ENCODE assay signal across 19 mouse cellular contexts in the genomic region with DNA sequence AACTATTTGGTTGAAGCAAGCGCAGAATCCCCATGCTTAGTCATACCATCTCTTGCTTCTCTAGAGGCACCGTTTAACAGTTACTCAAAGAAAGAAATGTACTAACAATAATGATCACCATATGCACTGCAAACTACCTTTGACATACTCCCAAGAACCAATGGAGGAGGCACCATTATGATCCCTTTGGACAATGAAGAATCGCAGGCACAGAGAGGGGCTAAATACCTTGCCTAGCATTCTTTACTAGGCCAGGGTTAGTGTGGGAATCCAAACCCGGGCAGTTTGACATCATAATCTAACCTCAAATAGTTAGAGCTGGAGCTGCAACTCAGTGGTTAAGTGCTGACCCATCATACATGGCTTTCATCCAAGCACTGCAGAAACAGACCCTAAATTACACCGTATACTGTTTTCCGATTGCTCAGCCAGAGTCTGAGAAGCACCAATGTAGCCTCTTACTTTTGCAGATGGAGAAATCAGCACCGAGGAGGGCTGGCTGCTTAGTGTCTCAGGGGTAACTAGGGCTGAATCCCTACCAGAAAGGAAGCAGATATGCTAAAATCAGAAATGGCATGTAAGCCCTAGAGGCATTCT. TPM values are rescaled to one million over a fixed set of nuclear protein-coding genes. Genes with fewer than 3 reads are reported as not detected.
DNase-seq lines count a peak whose midpoint lies in the region; ATAC-seq lines count a peak whose summit lies in the region.
"Had no signal": no experiment of that assay in that cellular context is flagged by ENCODE, and none has a peak within 500 bp of the region (broad histone marks: within the 10 kb centered on the region; RNA-seq: fewer than 3 reads in every experiment).

No protein-coding gene starts in this region.

- H3K4me2 ChIP-seq in hindbrain, embryonic 14.5 days (replicated peaks) = no peak overlapping the region
- H3K4me2 ChIP-seq in hindbrain, embryonic 16.5 days (ENCODE audit: low read length) = no peak overlapping the region
- H3K4me2 ChIP-seq: limb, embryonic 12.5 days; midbrain, embryonic 12.5 days; neural tube, embryonic 13.5 days had no signal

- H3K27ac ChIP-seq in hindbrain, embryonic 14.5 days = 0 out of 2 replicates have a peak overlapping the region, but pooled peaks have one; percentile 6
- H3K27ac ChIP-seq in hindbrain, embryonic 16.5 days (ENCODE audit: low read depth, low read length) = no peak overlapping the region
- H3K27ac ChIP-seq: limb, embryonic 12.5 days; midbrain, embryonic 12.5 days had no signal

- no peak for ATAC-seq in hindbrain, embryonic 14.5 days (ENCODE audit: low FRiP score)
- no peak for ATAC-seq in hindbrain, embryonic 16.5 days
- ATAC-seq: activated CD4-positive, CD25-positive, alpha-beta regulatory T cell, adult 4 months; lung, postnatal 0 days had no signal

- H3K36me3 ChIP-seq in hindbrain, embryonic 14.5 days (replicated peaks; ENCODE audit: control insufficient read depth, insufficient read depth) = peaks cover 57% of the 10 kb centered on the region
- H3K36me3 ChIP-seq in hindbrain, embryonic 16.5 days (ENCODE audit: control insufficient read depth, insufficient read depth, low read length) = peaks cover 19% of the 10 kb centered on the region

- WGBS in hindbrain, embryonic 14.5 days = 87% methylated on average over 7 of the region's 7 CpGs
- WGBS in hindbrain, embryonic 16.5 days = 83% methylated on average over 7 of the region's 7 CpGs

- H3K9ac ChIP-seq in hindbrain, embryonic 14.5 days = no peak overlapping the region
- H3K9ac ChIP-seq in hindbrain, embryonic 16.5 days (ENCODE audit: low read depth, low read length) = no peak overlapping the region
- H3K9ac ChIP-seq: limb, embryonic 12.5 days; midbrain, embryonic 12.5 days; neural tube, embryonic 13.5 days had no signal

- no peak overlapping the region for H3K4me3 ChIP-seq in hindbrain, embryonic 14.5 days (replicated peaks; ENCODE audit: low read length)
- H3K4me3 ChIP-seq in hindbrain, embryonic 16.5 days (ENCODE audit: low read length) = no peak overlapping the region
- H3K4me3 ChIP-seq: limb, embryonic 12.5 days; midbrain, embryonic 12.5 days; neural tube, embryonic 13.5 days had no signal

- no peaks in the 10 kb centered on the region for H3K27me3 ChIP-seq in hindbrain, embryonic 14.5 days (ENCODE audit: control insufficient read depth, insufficient read depth, low read length)
- no peaks in the 10 kb centered on the region for H3K27me3 ChIP-seq in hindbrain, embryonic 16.5 days (replicated peaks; ENCODE audit: control insufficient read depth, insufficient read depth, low read length)
- H3K27me3 ChIP-seq: limb, embryonic 12.5 days; midbrain, embryonic 12.5 days; neural tube, embryonic 13.5 days had no signal

- H3K4me1 ChIP-seq in hindbrain, embryonic 14.5 days (replicated peaks; ENCODE audit: control insufficient read depth, insufficient read depth, low read length) = peaks cover 15% of the 10 kb centered on the region
- peaks cover 12% of the 10 kb centered on the region for H3K4me1 ChIP-seq in hindbrain, embryonic 16.5 days (ENCODE audit: control insufficient read depth, insufficient read depth, low read depth, low read length)
- H3K4me1 ChIP-seq: limb, embryonic 12.5 days had no signal

- no peak for DNase-seq in hindbrain, embryonic 14.5 days (ENCODE audit: low spot score)
- DNase-seq in 3T3-L1 (ENCODE audit: low read depth, low spot score) (peak; percentile 79), NIH3T3 (ENCODE audit: low read depth) (peak; percentile 90)
- peak; percentile 83 for DNase-seq in fibroblast of lung, adult 2 months (ENCODE audit: low read depth)
- DNase-seq in right cerebral cortex, adult 18-20 months = no peak
- DNase-seq in kidney, adult 11 months = no peak
- DNase-seq: adrenal gland, postnatal 10 days; cerebellum, postnatal 14 days; embryo, embryonic 11 days; heart, adult 18-20 months; heart, postnatal 36 days; kidney, adult 9 months; kidney, postnatal 25 days had no signal

- no peaks in the 10 kb centered on the region for H3K9me3 ChIP-seq in hindbrain, embryonic 14.5 days (ENCODE audit: control insufficient read depth, low read length)
- H3K9me3 ChIP-seq in hindbrain, embryonic 16.5 days (ENCODE audit: control insufficient read depth, low read length) = no peaks in the 10 kb centered on the region
- H3K9me3 ChIP-seq: limb, embryonic 12.5 days; midbrain, embryonic 12.5 days; neural tube, embryonic 13.5 days had no signal

RNA-seq across cellular contexts. Expression of a gene that starts 35.1 kb away (rescaled TPM):
- 0.74 and 2.7 TPM in 2 replicates for polyA plus RNA-seq in hindbrain, embryonic 14.5 days (2014; fragmentation: Nextera tagmentation; extraction: Ambion mirVana)
- 1.6 and 1.8 TPM in 2 replicates for polyA plus RNA-seq in hindbrain, embryonic 16.5 days (2015; fragmentation: Nextera tagmentation; extraction: Ambion mirVana)
- polyA plus RNA-seq: activated CD4-positive, CD25-positive, alpha-beta regulatory T cell, adult 4 months had no signal

RNA-seq across cellular contexts. Expression of a gene that starts 53.4 kb away (rescaled TPM):
- polyA plus RNA-seq in hindbrain, embryonic 14.5 days (2014; fragmentation: Nextera tagmentation; extraction: Ambion mirVana) = 1.7 and 1.9 TPM in 2 replicates
- polyA plus RNA-seq in hindbrain, embryonic 16.5 days (2015; fragmentation: Nextera tagmentation; extraction: Ambion mirVana) = 2.0 and 2.9 TPM in 2 replicates

Comparison
In these comparisons a context has a peak if more than half of its experiments do, and no peak if none do; other contexts are left out.
1. DNase-seq: peak in 3T3-L1 (single experiment), NIH3T3 (single experiment) and fibroblast of lung, adult 2 months (single experiment); none in hindbrain, embryonic 14.5 days (single experiment), right cerebral cortex, adult 18-20 months (single experiment) and kidney, adult 11 months (single experiment).